Mouse (Mus musculus) E14TG2a.4 (cell line): ENCODE results near the gene Snrnp200.

Experiments used
- CTCF ChIP-seq: conservative IDR thresholded peaks from 2 replicates; pipeline ENCODE4 v1.5.1; 2014; ENCODE audit warnings: low read length
- NANOG ChIP-seq: IDR thresholded peaks from 2 replicates; pipeline ENCODE4 v1.6.1; 2014; ENCODE audit warnings: borderline replicate concordance, low read length, mixed read lengths
- POU5F1 ChIP-seq: IDR thresholded peaks from 2 replicates; pipeline ENCODE4 v1.6.1; 2014; ENCODE audit warnings: low read length, borderline replicate concordance

DNA sequence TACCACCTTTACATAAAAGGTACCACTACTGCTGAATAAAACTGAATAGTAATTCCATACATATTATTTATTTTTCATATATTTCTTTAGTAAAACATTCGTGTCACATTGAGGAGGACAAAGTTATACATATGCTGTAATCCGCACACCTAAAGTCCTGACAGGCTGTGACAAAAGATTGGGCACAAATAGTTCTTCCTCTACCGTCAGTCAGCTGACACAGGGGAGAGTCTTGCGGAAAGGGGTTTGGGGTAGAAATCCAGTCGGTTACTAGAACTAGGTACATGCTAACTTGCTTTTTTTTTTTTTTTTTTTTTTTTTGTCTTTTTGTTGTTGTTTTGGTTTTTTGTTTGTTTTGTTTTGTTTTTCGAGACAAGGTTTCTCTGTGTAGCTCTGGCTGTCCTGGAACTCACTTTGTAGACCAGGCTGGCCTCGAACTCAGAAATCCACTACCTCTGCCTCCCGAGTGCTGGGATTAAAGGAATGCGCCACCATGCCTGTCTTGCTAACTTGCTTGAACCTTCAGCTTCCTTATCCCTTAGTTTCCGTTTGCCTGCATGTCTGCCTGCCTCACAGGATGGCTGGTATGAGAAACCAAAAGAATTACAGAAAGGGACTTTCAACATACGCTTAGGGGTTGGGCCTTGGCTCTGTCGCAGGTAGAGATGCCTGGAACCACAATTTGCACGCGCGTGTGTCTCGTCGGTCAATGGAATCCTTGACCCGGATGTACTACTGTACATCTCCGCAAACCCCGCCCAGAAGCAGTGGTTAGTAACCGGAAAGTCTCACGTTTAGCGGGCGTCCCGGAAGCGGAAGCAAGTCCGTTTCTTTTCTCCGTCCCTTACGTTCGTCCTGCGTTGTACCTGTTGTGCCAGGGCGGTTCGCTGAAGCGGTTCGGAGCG lies at the start of gene Snrnp200, which contains the start of gene 1810024B03Rik:
- TF ChIP-seq CTCF (no peak), NANOG (no peak), POU5F1 (no peak)
